Mouse (Mus musculus) central nervous system, embryonic 11.5 days (tissue): ENCODE data around the gene Vinac1. TPM values are rescaled to one million over a fixed set of nuclear protein-coding genes. Genes with fewer than 3 reads are reported as not detected.

ENCODE experiments used
- polyA plus RNA-seq: library from polyadenylated mRNA; depleted of rRNA; stranded (reverse); fragments of >200 nt; gene quantifications from 2 replicates; pipeline ENCODE4 v1.2.3, GENCODE M21; 2012; rRNA removed

Gene Vinac1
- 0.31 and 0.34 TPM in 2 replicates for polyA plus RNA-seq

DNA sequence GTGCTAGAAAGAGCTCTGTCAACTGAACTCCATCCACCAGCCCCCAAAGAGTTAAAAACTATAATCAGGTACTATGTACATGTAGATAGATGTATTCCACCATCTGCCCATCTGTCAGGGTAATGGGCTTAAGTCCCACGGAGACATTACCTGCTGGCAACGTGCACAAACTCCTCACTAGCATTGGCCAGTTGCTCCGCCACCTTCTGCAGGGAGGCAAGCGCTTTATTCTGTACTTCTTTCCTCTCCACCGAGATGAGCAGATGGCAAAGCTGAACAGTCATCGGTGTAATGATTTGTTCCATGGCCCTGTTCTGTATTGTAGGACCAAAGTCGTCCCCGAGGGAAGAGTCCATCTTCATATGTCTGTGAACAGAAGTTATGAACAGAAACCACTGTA lies at the start of gene Vinac1:
Vinac1 (minus strand) TSS at position 362 of the 400 bp plus-strand sequence.

DNA sequence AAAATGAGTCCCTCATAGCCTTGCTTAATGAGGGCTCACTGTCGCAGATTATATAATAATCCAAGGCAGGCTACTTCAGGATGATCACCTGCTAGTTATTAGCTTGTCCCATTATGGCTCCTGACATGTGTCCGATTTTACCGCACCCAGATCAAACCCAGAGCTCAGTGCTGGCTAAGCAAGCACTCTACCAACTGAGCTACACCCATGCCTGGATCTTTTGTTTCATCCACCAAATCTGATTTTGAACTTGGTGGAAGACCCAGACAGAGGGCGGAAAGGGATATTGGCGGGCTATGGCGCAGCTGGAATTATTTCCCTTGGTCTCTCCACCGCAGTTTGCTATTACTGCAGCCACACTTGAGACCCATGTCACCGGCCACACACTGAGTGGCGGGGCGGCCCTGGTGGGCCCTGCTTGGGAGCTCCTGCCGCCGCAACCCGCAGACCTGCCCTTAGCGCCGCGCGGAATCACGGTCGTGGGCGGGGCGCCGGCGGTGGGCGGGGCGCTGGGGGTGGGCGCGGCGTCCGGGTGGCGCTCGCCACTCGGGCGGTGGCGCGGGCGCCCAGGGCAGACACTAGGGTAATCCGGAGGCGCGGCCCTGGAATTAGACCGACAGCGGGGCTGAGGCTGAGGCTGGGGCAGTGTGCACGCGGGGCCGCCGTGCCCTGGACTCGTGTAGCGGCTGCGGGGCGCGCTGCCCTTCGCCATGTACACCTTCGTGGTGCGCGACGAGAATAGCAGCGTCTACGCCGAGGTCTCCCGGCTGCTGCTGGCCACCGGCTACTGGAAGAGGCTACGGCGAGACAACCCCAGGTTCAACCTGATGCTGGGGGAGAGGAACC lies 17.7 kb upstream of the Vinac1 start, which contains the start of gene Ttl:
Ttl (plus strand) TSS at position 506 of the 846 bp plus-strand sequence.

Other genes starting within 250 kb of the Vinac1 start
- gene Tmem87b, start 230.1 kb downstream of the Vinac1 start, polyA plus RNA-seq = 21.4 and 29.9 TPM in 2 replicates
- gene Fbln7, start 185.2 kb downstream of the Vinac1 start, polyA plus RNA-seq = 1.2 and 1.7 TPM in 2 replicates
- gene Zc3h8, start 104.1 kb downstream of the Vinac1 start, polyA plus RNA-seq = 9.1 and 13.7 TPM in 2 replicates
- gene Zc3h6, start 80.8 kb downstream of the Vinac1 start, polyA plus RNA-seq = 1.1 and 1.6 TPM in 2 replicates
- 15.3 and 18.4 TPM in 2 replicates for gene Gm10762, start 80.4 kb downstream of the Vinac1 start, polyA plus RNA-seq
- gene Ttl, start 17.8 kb upstream of the Vinac1 start, polyA plus RNA-seq = 12.0 and 15.9 TPM in 2 replicates
- gene Polr1b, start 52.8 kb upstream of the Vinac1 start, polyA plus RNA-seq = 33.5 and 36.6 TPM in 2 replicates
- 21.9 and 26.7 TPM in 2 replicates for gene Chchd5, start 81.5 kb upstream of the Vinac1 start, polyA plus RNA-seq
- 82.3 and 105 TPM in 2 replicates for gene Slc20a1, start 150.6 kb upstream of the Vinac1 start, polyA plus RNA-seq
- gene Ckap2l, start 249.0 kb upstream of the Vinac1 start, polyA plus RNA-seq = 15.4 and 24.7 TPM in 2 replicates